Mouse (Mus musculus) right cerebral cortex, adult 2 months (tissue): ENCODE results near the gene Senp8.
A peak's percentile ranks its signal among the peaks of the same experiment; 100 is the strongest.

Experiments
- DNase-seq, 2 experiments: peaks; one replicate each; pipeline ENCODE4 v3.0.0; 2021 to 2022; ENCODE audit warnings: low spot score in 2 of 2

Senp8 gene

DNA sequence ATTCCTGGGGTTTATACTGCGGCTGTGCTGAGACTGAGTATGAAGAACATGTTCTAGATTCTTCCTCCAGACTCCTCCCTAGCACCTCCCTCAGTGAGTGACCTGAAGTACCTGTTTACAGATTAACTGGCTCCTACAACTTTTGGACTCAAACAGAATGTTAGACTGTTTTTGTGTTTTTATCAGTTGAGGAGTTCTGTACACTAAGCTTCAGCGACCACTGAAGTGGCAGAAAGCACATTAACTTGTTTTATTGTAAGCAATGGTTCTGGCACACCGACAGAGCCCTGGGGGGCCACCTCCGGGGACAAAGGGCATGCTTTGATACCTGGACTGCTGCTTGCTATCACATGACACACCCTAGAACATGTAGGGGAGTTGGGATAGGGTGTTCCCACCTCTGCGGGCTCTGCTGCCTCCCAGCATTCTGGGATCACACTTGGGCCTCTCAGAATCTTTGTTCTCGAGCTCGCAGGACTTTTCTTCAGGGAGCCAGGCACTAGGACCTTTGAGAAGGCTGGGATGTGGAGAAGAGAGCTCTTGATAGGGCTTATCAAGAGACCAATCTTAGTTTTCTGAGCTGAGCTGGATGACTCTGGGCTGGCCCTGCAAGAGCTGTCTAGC is 34.1 kb downstream of the Senp8 start:
- no peak for DNase-seq

GRCm38 (mm10) chr9:59709225-59709624 is 41.3 kb downstream of the Senp8 start:
- DNase-seq, result no peak

DNA sequence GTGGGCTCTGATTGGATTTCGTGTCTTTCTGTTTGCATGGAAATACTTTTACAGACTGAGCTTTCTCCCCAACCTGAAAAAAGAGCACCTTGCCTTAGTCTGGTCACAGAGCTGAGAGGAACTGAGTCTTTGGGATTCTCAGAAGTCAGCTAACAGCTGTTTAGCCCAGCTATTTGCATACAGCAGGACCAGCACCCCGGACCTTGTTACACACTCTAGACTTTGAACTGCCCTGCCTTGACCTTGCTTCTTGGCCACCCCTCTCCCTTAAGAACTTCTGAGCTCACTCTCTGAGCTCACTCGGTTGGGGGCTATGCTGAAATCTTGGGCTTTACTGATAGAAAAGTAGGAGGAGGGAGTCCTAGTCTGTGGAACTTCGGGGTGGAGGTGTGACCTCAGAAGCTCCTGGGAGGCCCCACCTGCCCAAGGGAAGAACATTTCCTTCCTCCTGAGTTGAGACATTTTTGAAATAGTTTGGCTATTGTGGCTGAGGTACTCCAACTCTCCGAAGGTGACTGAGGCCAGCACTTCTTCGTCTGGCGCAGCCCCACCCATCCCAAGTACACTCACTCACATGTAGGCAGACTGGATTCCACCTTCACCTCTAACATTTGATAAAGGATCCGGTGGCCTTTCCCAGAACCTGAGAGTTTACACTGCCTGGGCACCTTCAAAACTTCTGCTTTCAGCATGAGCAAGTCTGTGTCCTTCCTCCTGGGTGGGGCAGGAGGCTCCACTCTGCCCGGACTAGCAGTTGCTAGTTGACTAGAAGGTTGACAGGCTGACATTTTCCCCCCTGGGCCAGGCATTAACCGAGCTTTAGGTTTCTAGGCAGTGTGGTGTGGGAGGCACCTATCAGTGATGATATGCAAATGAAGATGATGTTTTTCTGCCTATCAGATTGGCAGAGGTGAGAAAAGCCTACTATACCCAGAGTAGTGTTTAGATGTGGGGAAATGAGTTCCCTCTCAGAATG is 43.4 kb downstream of the Senp8 start:
- no peak for DNase-seq

DNA sequence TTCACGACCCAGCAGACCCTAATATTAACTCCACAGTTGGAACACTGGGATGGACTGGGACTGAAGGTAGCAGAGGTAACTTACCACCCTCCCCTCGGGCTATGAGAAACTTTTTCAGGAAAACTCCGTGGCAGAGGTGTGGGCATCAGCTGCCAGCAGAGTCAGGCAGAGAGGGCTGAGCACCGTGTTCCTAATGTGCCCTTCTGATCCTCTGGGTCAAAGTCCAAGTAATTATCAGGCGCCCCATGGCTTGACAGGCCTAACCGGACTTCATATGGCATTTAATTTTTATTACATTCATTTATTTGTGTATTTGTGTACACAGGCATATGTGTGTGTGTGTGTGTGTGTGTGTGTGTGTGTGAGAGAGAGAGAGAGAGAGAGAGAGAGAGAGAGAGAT is 47.4 kb downstream of the Senp8 start:
- no peak for DNase-seq

- no peak for DNase-seq
Measured at GRCm38 (mm10) chr9:59701094-59701493, 49.4 kb downstream of the Senp8 start.

GRCm38 (mm10) chr9:59696381-59696780 is 54.1 kb downstream of the Senp8 start:
- DNase-seq, result no peak

GRCm38 (mm10) chr9:59695451-59695813 is 55.1 kb downstream of the Senp8 start:
- no peak for DNase-seq

DNA sequence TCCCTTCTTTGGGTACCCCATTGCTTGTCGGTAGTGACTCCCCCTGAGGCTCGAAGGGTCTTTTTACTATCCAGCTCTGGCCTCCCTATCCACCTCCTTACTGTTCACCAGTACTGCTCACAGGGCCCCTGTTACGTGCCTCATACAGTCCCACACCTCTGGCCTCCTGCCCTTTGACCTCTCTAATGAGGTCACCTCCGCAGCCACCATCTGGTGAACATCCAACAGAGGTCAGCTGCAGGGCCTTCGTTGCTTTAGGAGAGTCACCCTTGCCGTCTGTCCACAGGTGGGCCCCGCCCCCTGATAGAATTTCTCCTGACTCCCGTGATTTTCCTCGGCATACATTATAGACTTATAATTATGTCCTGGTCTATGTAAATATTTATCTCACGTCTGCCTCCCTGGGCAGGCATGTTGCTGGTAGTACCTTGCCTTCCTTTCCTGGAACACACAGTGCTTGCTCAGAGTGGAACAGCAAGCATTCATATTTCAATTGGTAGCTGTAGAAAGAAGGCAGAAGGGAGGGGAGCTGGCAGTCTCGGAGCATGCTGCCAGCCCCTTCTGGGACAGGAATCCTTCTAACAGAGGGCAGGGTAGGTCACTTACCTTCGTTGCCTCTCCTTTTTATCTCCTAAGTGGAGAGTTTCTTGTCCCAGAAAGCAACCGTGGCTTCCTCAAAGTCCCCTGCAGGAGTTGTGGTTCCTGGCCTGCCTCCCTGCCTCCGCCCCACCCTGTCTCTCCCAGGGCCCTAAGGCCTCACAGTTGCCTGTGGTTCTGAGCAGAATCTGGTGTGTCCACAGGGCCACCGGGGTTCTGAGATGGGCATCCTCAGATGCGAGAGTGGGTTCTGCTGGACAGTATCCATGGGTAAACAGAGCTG is 55.7 kb downstream of the Senp8 start:
- DNase-seq, result no peak

DNA sequence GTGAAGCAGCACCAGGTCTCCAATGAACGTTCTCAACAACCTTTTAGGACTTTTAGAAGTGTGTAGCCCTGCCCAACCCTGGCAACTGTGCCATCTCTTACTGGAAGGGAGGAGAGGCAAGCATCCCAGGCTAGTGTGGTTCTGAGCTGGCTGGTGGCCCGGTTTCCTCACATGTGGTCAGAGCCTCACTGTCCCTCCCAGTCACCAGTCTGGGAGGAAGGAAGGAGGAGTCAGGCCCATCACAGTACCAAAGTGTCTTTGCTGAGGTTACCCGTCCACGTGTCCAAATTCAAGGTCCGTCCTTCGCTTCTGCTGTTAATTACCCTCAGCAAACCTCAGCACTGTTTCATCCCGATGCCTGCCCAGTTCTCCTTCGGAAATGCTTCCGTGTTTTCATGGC is 58.4 kb downstream of the Senp8 start:
- peak; percentile 51 to 64 for DNase-seq

GRCm38 (mm10) chr9:59691635-59692094 is 58.8 kb downstream of the Senp8 start:
- peak; percentile 85 for DNase-seq

DNA sequence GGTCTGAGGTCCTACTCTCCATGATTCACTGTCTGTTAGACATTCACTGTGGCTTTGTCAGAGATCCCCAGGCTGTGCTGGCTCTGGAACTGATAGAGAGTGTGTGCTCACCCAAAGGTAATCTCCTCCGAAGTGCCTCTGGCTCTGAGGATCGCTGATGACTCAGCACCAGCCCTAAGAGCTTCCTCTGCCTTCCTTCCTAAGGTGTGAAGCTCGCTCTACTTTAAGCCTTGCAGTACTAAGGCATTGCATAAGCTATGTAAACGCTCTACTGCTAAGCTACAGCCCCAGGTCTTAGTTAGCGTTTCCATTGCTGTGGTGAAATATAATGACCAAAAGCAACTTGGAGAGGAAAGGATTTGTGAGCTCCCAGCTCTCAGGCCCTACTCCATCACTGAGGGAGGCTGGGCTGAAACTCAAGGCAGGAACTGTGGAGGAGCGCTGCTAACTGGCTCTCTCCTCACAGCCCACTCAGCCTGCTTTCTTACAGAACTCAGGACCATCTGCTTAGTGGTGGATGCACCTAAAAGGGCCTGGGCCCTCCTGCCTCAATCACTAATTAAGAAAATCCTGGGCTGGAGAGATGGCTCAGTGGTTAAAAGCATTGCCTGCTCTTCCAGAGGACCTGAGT is 63.0 kb downstream of the Senp8 start:
- peak; percentile 66 to 70 for DNase-seq
